Mouse (Mus musculus) cerebellum, adult 2 months (tissue): ENCODE data around the gene E030030I06Rik.
"Not testable (repeated sequence)": the region's sequence is repeated elsewhere in the genome, so short reads cannot be mapped to it uniquely, and the experiment has no call there.

Experiments
- CTCF ChIP-seq: fragments of 200-500 bp; IDR thresholded peaks from 2 replicates; pipeline ENCODE4 v1.5.1; 2011; ENCODE audit warnings: low read depth, mild to moderate bottlenecking, control low read depth, low read length, moderate library complexity, borderline replicate concordance; ENCODE audit not compliant: insufficient read depth
- POLR2A ChIP-seq: fragments of 200-500 bp; IDR thresholded peaks from 2 replicates; pipeline ENCODE4 v1.6.1; 2011; ENCODE audit warnings: low read length, control low read depth, borderline replicate concordance; ENCODE audit not compliant: insufficient read depth

GRCm38 (mm10) chr10:22153147-22153690, 4.1 kb upstream of the E030030I06Rik start:
- TF ChIP-seq POLR2A, CTCF: not testable (repeated sequence)
